Mouse (Mus musculus): ENCODE measurements around the gene Gpatch8. TPM values are rescaled to one million over a fixed set of nuclear protein-coding genes. Genes with fewer than 3 reads are reported as not detected.

The Gpatch8 gene
- polyA plus RNA-seq, 1 experiment from 2014 or later = 41.7 TPM

- H3K9me3 ChIP-seq = no peaks in the 10 kb centered on the region
- H3K36me3 ChIP-seq = peaks cover 40% of the 10 kb centered on the region
- H3K4me3 ChIP-seq (replicated peaks) = no peak overlapping the region
- 93% methylated on average over 10 of the region's 10 CpGs for WGBS
- no peaks in the 10 kb centered on the region for H3K4me1 ChIP-seq (replicated peaks)
- ATAC-seq = no peak
- H3K27me3 ChIP-seq (replicated peaks) = no peaks in the 10 kb centered on the region
- H3K9ac ChIP-seq = no peak overlapping the region
- no peak overlapping the region for H3K4me2 ChIP-seq (replicated peaks)
- H3K27ac ChIP-seq = no peak overlapping the region
Observed at GRCm38 (mm10) chr11:102481779-102482178, 74.4 kb downstream of the Gpatch8 start.

GRCm38 (mm10) chr11:102480897-102481296 lies 75.3 kb downstream of the Gpatch8 start:
- WGBS = 93% methylated on average over 4 of the region's 4 CpGs
- Histone ChIP-seq H3K9me3 (no peaks in the 10 kb centered on the region), H3K27ac (no peak overlapping the region), H3K27me3 (replicated peaks) (no peaks in the 10 kb centered on the region), H3K4me1 (replicated peaks) (no peaks in the 10 kb centered on the region), H3K9ac (no peak overlapping the region), H3K4me2 (replicated peaks) (no peak overlapping the region), H3K4me3 (replicated peaks) (no peak overlapping the region), H3K36me3 (peaks cover 40% of the 10 kb centered on the region)
- ATAC-seq = no peak

GRCm38 (mm10) chr11:102480111-102480510 lies 76.1 kb downstream of the Gpatch8 start:
- 95% methylated on average over 15 of the region's 15 CpGs for WGBS
- Histone ChIP-seq H3K27me3 (replicated peaks) (no peaks in the 10 kb centered on the region), H3K4me2 (replicated peaks) (no peak overlapping the region), H3K9ac (no peak overlapping the region), H3K36me3 (peaks cover 40% of the 10 kb centered on the region), H3K4me1 (replicated peaks) (no peaks in the 10 kb centered on the region), H3K4me3 (replicated peaks) (no peak overlapping the region), H3K9me3 (no peaks in the 10 kb centered on the region), H3K27ac (no peak overlapping the region)
- ATAC-seq = no peak

- Histone ChIP-seq H3K4me2 (replicated peaks) (no peak overlapping the region), H3K27me3 (replicated peaks) (no peaks in the 10 kb centered on the region), H3K4me3 (replicated peaks) (no peak overlapping the region), H3K9me3 (no peaks in the 10 kb centered on the region), H3K9ac (no peak overlapping the region), H3K4me1 (replicated peaks) (no peaks in the 10 kb centered on the region), H3K27ac (no peak overlapping the region), H3K36me3 (peaks cover 39% of the 10 kb centered on the region)
- 95% methylated on average over 23 of the region's 23 CpGs for WGBS
- ATAC-seq = no peak
Observed at GRCm38 (mm10) chr11:102479581-102479980, 76.6 kb downstream of the Gpatch8 start.

- Histone ChIP-seq H3K36me3 (peaks cover 37% of the 10 kb centered on the region), H3K9ac (no peak overlapping the region), H3K27me3 (replicated peaks) (no peaks in the 10 kb centered on the region), H3K9me3 (no peaks in the 10 kb centered on the region), H3K4me1 (replicated peaks) (no peaks in the 10 kb centered on the region), H3K4me2 (replicated peaks) (no peak overlapping the region), H3K4me3 (replicated peaks) (no peak overlapping the region), H3K27ac (no peak overlapping the region)
- ATAC-seq = no peak
- WGBS = 88% methylated on average over 3 of the region's 3 CpGs
Observed at GRCm38 (mm10) chr11:102478671-102479070, 77.5 kb downstream of the Gpatch8 start.

GRCm38 (mm10) chr11:102475027-102475426 lies 81.2 kb downstream of the Gpatch8 start:
- Histone ChIP-seq H3K4me2 (replicated peaks) (no peak overlapping the region), H3K4me1 (replicated peaks) (no peaks in the 10 kb centered on the region), H3K9ac (no peak overlapping the region), H3K27ac (no peak overlapping the region), H3K4me3 (replicated peaks) (no peak overlapping the region), H3K9me3 (no peaks in the 10 kb centered on the region), H3K36me3 (peaks cover 20% of the 10 kb centered on the region), H3K27me3 (replicated peaks) (no peaks in the 10 kb centered on the region)
- no peak for ATAC-seq
- WGBS = 94% methylated on average over 3 of the region's 3 CpGs

- Histone ChIP-seq H3K9me3 (no peaks in the 10 kb centered on the region), H3K27ac (no peak within 1 kb of the TSS), H3K4me1 (replicated peaks) (peaks cover 18% of the 10 kb centered on the region), H3K9ac (no peak within 1 kb of the TSS), H3K4me2 (replicated peaks) (no peak within 1 kb of the TSS), H3K36me3 (no peaks in the 10 kb centered on the region), H3K27me3 (replicated peaks) (no peaks in the 10 kb centered on the region), H3K4me3 (replicated peaks) (no peak within 1 kb of the TSS)
- WGBS = 64% methylated on average over 11 of the region's 11 CpGs
- no peak for ATAC-seq
Observed at GRCm38 (mm10) chr11:102469648-102470357, 86.4 kb downstream of the Gpatch8 start, which contains the start of gene Itga2b. Gene Itga2b (minus strand): TSS chr11:102470122.

GRCm38 (mm10) chr11:102467041-102467631 lies 89.1 kb downstream of the Gpatch8 start:
- Histone ChIP-seq H3K4me1 (replicated peaks) (peaks cover 18% of the 10 kb centered on the region), H3K27me3 (replicated peaks) (no peaks in the 10 kb centered on the region), H3K36me3 (no peaks in the 10 kb centered on the region), H3K9me3 (no peaks in the 10 kb centered on the region), H3K4me3 (replicated peaks) (peak overlapping the region; percentile 41), H3K9ac (peak overlapping the region; percentile 47), H3K27ac (peak overlapping the region; percentile 62; the same call in 1 of the 2 replicates), H3K4me2 (replicated peaks) (peak overlapping the region; percentile 93)
- under 1% methylated on average over 37 of the region's 37 CpGs for WGBS
- peak; percentile 98 for ATAC-seq

- no peak overlapping the region; the same call in 1 of the 2 replicates for H3K27ac ChIP-seq
- no peak for ATAC-seq
- peak overlapping the region; percentile 25 for H3K4me2 ChIP-seq (replicated peaks)
- peaks cover 20% of the 10 kb centered on the region for H3K4me1 ChIP-seq (replicated peaks)
- H3K27me3 ChIP-seq (replicated peaks) = no peaks in the 10 kb centered on the region
- H3K9ac ChIP-seq = no peak overlapping the region
- H3K36me3 ChIP-seq = no peaks in the 10 kb centered on the region
- H3K9me3 ChIP-seq = no peaks in the 10 kb centered on the region
- WGBS = 18% methylated on average over 26 of the region's 26 CpGs
- no peak overlapping the region for H3K4me3 ChIP-seq (replicated peaks)
Observed at GRCm38 (mm10) chr11:102465713-102466436, 90.3 kb downstream of the Gpatch8 start.

- H3K27ac ChIP-seq = no peak overlapping the region
- no peaks in the 10 kb centered on the region for H3K9me3 ChIP-seq
- peaks cover 20% of the 10 kb centered on the region for H3K4me1 ChIP-seq (replicated peaks)
- H3K4me3 ChIP-seq (replicated peaks) = no peak overlapping the region
- H3K27me3 ChIP-seq (replicated peaks) = no peaks in the 10 kb centered on the region
- no peak overlapping the region for H3K9ac ChIP-seq
- no peak for ATAC-seq
- no peaks in the 10 kb centered on the region for H3K36me3 ChIP-seq
- 93% methylated on average over 6 of the region's 6 CpGs for WGBS
- no peak overlapping the region for H3K4me2 ChIP-seq (replicated peaks)
Observed at GRCm38 (mm10) chr11:102464901-102465300, 91.3 kb downstream of the Gpatch8 start.

- Histone ChIP-seq H3K9me3 (no peaks in the 10 kb centered on the region), H3K27me3 (replicated peaks) (peaks cover 5% of the 10 kb centered on the region), H3K4me1 (replicated peaks) (peaks cover 14% of the 10 kb centered on the region; the same call in 1 of the 2 replicates), H3K9ac (no peak overlapping the region), H3K4me3 (replicated peaks) (no peak overlapping the region), H3K27ac (no peak overlapping the region), H3K36me3 (no peaks in the 10 kb centered on the region), H3K4me2 (replicated peaks) (no peak overlapping the region)
- ATAC-seq = no peak
- 82% methylated on average over 3 of the region's 3 CpGs for WGBS
Observed at GRCm38 (mm10) chr11:102461764-102462163, 94.4 kb downstream of the Gpatch8 start.

GRCm38 (mm10) chr11:102460541-102460940 lies 95.7 kb downstream of the Gpatch8 start:
- Histone ChIP-seq H3K27me3 (replicated peaks) (peaks cover 5% of the 10 kb centered on the region), H3K27ac (no peak overlapping the region), H3K9ac (no peak overlapping the region), H3K9me3 (no peaks in the 10 kb centered on the region), H3K4me2 (replicated peaks) (no peak overlapping the region), H3K4me3 (replicated peaks) (no peak overlapping the region), H3K4me1 (replicated peaks) (peaks cover 15% of the 10 kb centered on the region), H3K36me3 (no peaks in the 10 kb centered on the region)
- 56% methylated on average over 16 of the region's 16 CpGs for WGBS
- ATAC-seq = no peak
